Mouse (Mus musculus): ENCODE data around the gene Kifap3.

Kifap3 gene

GRCm38 (mm10) chr1:163893774-163894527, 114.6 kb downstream of the Kifap3 start:
- in situ Hi-C loops (cut with MboI; ENCODE audit: low sequenced_read_pairs): no loop called here

GRCm38 (mm10) chr1:163898291-163898764, 118.9 kb downstream of the Kifap3 start:
- in situ Hi-C loops (cut with MboI; ENCODE audit: low sequenced_read_pairs): no loop called here

- in situ Hi-C loops (cut with MboI; ENCODE audit: low sequenced_read_pairs): no loop called here
Observed at GRCm38 (mm10) chr1:163899575-163899974, 120.2 kb downstream of the Kifap3 start.

- in situ Hi-C loops (cut with MboI; ENCODE audit: low sequenced_read_pairs): no loop called here
Observed at GRCm38 (mm10) chr1:163900168-163900567, 120.8 kb downstream of the Kifap3 start.

- in situ Hi-C loops (cut with MboI; ENCODE audit: low sequenced_read_pairs): no loop called here
Observed at GRCm38 (mm10) chr1:163903411-163903810, 124.0 kb downstream of the Kifap3 start.

- in situ Hi-C loops (cut with MboI; ENCODE audit: low sequenced_read_pairs): no loop called here
Observed at GRCm38 (mm10) chr1:163907007-163907811, 127.8 kb downstream of the Kifap3 start.

- in situ Hi-C loops (cut with MboI; ENCODE audit: low sequenced_read_pairs): no loop called here
Observed at GRCm38 (mm10) chr1:163908389-163908788, 129.0 kb downstream of the Kifap3 start.

- in situ Hi-C loops (cut with MboI; ENCODE audit: low sequenced_read_pairs): no loop called here
Observed at GRCm38 (mm10) chr1:163910343-163910742, 131.0 kb downstream of the Kifap3 start.

GRCm38 (mm10) chr1:163910785-163911184, 131.4 kb downstream of the Kifap3 start:
- in situ Hi-C loops (cut with MboI; ENCODE audit: low sequenced_read_pairs): no loop called here

GRCm38 (mm10) chr1:163911981-163912380, 132.6 kb downstream of the Kifap3 start:
- in situ Hi-C loops (cut with MboI; ENCODE audit: low sequenced_read_pairs): no loop called here

GRCm38 (mm10) chr1:163917349-163918160, 138.2 kb downstream of the Kifap3 start:
- in situ Hi-C loops (cut with MboI; ENCODE audit: low sequenced_read_pairs): no loop called here

GRCm38 (mm10) chr1:163924093-163924492, 144.7 kb downstream of the Kifap3 start:
- in situ Hi-C loops (cut with MboI; ENCODE audit: low sequenced_read_pairs): no loop called here

- in situ Hi-C loops (cut with MboI; ENCODE audit: low sequenced_read_pairs): no loop called here
Observed at GRCm38 (mm10) chr1:163928846-163929245, 149.5 kb downstream of the Kifap3 start, which contains the start of gene Scyl3. Gene Scyl3 (plus strand): TSS chr1:163929100.

GRCm38 (mm10) chr1:163929636-163930457, 150.5 kb downstream of the Kifap3 start:
- in situ Hi-C loops (cut with MboI; ENCODE audit: low sequenced_read_pairs): no loop called here

- in situ Hi-C loops (cut with MboI; ENCODE audit: low sequenced_read_pairs): no loop called here
Observed at GRCm38 (mm10) chr1:163930458-163930794, 151.0 kb downstream of the Kifap3 start.

- in situ Hi-C loops (cut with MboI; ENCODE audit: low sequenced_read_pairs): no loop called here
Observed at GRCm38 (mm10) chr1:163931801-163932200, 152.4 kb downstream of the Kifap3 start.

- in situ Hi-C loops (cut with MboI; ENCODE audit: low sequenced_read_pairs): no loop called here
Observed at GRCm38 (mm10) chr1:163934591-163934990, 155.2 kb downstream of the Kifap3 start.

GRCm38 (mm10) chr1:163942056-163942455, 162.7 kb downstream of the Kifap3 start:
- in situ Hi-C loops (cut with MboI; ENCODE audit: low sequenced_read_pairs): no loop called here

GRCm38 (mm10) chr1:163953396-163953795, 174.0 kb downstream of the Kifap3 start:
- in situ Hi-C loops (cut with MboI; ENCODE audit: low sequenced_read_pairs): no loop called here

- in situ Hi-C loops (cut with MboI; ENCODE audit: low sequenced_read_pairs): no loop called here
Observed at GRCm38 (mm10) chr1:163958036-163958435, 178.7 kb downstream of the Kifap3 start.
